Mouse (Mus musculus) c-Kit-positive CD71-positive TER-119-positive erythroid progenitor cells, embryonic 14.5 days (primary cell): ENCODE results near the gene Ffar4.

Experiments
- DNase-seq: peaks from one replicate; pipeline ENCODE4 v3.0.0-alpha.2; 2013; ENCODE audit warnings: low spot score

The Ffar4 gene

GRCm38 (mm10) chr19:38107871-38108270, 11.0 kb downstream of the Ffar4 start:
- DNase-seq = no peak

GRCm38 (mm10) chr19:38109506-38110242, 12.8 kb downstream of the Ffar4 start:
- no peak for DNase-seq

GRCm38 (mm10) chr19:38111056-38111455, 14.2 kb downstream of the Ffar4 start:
- no peak for DNase-seq

GRCm38 (mm10) chr19:38112575-38112974, 15.7 kb downstream of the Ffar4 start:
- no peak for DNase-seq

- DNase-seq = no peak
Observed at GRCm38 (mm10) chr19:38114834-38115491, 18.1 kb downstream of the Ffar4 start.

GRCm38 (mm10) chr19:38120123-38120760, 23.4 kb downstream of the Ffar4 start:
- no peak for DNase-seq

GRCm38 (mm10) chr19:38123921-38124320, 27.1 kb downstream of the Ffar4 start:
- DNase-seq = no peak

GRCm38 (mm10) chr19:38124401-38125218, 27.7 kb downstream of the Ffar4 start:
- no peak for DNase-seq

GRCm38 (mm10) chr19:38125219-38125610, 28.3 kb downstream of the Ffar4 start, which contains the start of gene Rbp4:
Gene Rbp4, minus strand, starts transcription at chr19:38125281.
- no peak for DNase-seq

- no peak for DNase-seq
Observed at GRCm38 (mm10) chr19:38126656-38127055, 29.8 kb downstream of the Ffar4 start.

- DNase-seq = no peak
Observed at GRCm38 (mm10) chr19:38132481-38132880, 35.6 kb downstream of the Ffar4 start, which contains the start of gene Pde6c. Gene Pde6c, plus strand, starts transcription at chr19:38132781.

- DNase-seq = no peak
Observed at GRCm38 (mm10) chr19:38133986-38134385, 37.1 kb downstream of the Ffar4 start.

- DNase-seq = no peak
Observed at GRCm38 (mm10) chr19:38134806-38135205, 37.9 kb downstream of the Ffar4 start.

- no peak for DNase-seq
Observed at GRCm38 (mm10) chr19:38143540-38144271, 46.8 kb downstream of the Ffar4 start.

GRCm38 (mm10) chr19:38156243-38156642, 59.4 kb downstream of the Ffar4 start:
- no peak for DNase-seq

- no peak for DNase-seq
Observed at GRCm38 (mm10) chr19:38161648-38162354, 64.9 kb downstream of the Ffar4 start.
